Mouse (Mus musculus) left cerebral cortex, adult 18-20 months (tissue): ENCODE results near the gene Aspa. TPM values are rescaled to one million over a fixed set of nuclear protein-coding genes. Genes with fewer than 3 reads are reported as not detected.
"Not testable (repeated sequence)": the region's sequence is repeated elsewhere in the genome, so short reads cannot be mapped to it uniquely, and the experiment has no call there.

Experiments used
- DNase-seq, 2 experiments: peaks; one replicate each; pipeline ENCODE4 v3.0.0; 2021 to 2022; ENCODE audit warnings: low spot score in 2 of 2, mixed read lengths in 1 of 2
- long read RNA-seq, 2 experiments: library from polyadenylated mRNA; stranded (forward); transcript quantifications; one replicate each; pipeline ENCODE4 v2.0.0; 2021
- total RNA-seq, 2 experiments: library from RNA; stranded (reverse); gene quantifications; 2 replicates each; pipeline ENCODE4 v1.2.3; 2021

Gene Aspa
- total RNA-seq = 10 to 100 TPM; 12.4 to 13.4 TPM
- long read RNA-seq, experiment 1, transcript Aspa-201 (6 exons, 1,530 nt) = major isoform, 11 of 16 reads
- long read RNA-seq, experiment 1, partial matches to known transcripts = 1 of 16 reads
- long read RNA-seq, experiment 1, other reads (novel, unspliced or antisense) = 4 of 16 reads
- long read RNA-seq, experiment 2, transcript Aspa-201 (6 exons, 1,530 nt) = major isoform, 7 of 13 reads
- long read RNA-seq, experiment 2, partial matches to known transcripts = 2 of 13 reads
- long read RNA-seq, experiment 2, other reads (novel, unspliced or antisense) = 4 of 13 reads

GRCm38 (mm10) chr11:73329442-73329841 is at the start of gene Aspa, which contains the start of the genes Gm49340 and Spata22:
Gene Aspa, minus strand, starts transcription at chr11:73329596.
Gene Gm49340, plus strand, starts transcription at chr11:73329741.
Gene Spata22, plus strand, starts transcription at chr11:73329741.
- no peak for DNase-seq

GRCm38 (mm10) chr11:73370946-73371345 is 41.5 kb upstream of the Aspa start, which contains the start of gene Olfr376:
Gene Olfr376, plus strand, starts transcription at chr11:73371246.
- no peak for DNase-seq

- DNase-seq = no peak
Observed at GRCm38 (mm10) chr11:73350483-73350882, 21.1 kb upstream of the Aspa start, which contains the start of gene Olfr20. Gene Olfr20, plus strand, starts transcription at chr11:73350783.

GRCm38 (mm10) chr11:73336919-73337318 is 7.5 kb upstream of the Aspa start:
- DNase-seq = no peak

- DNase-seq = no peak
Observed at GRCm38 (mm10) chr11:73333357-73333756, 4.0 kb upstream of the Aspa start.

GRCm38 (mm10) chr11:73327361-73327760 is 2.0 kb downstream of the Aspa start:
- DNase-seq = peak in 1 of 2 experiments; percentile 11

- no peak for DNase-seq
Observed at GRCm38 (mm10) chr11:73326485-73326886, 2.9 kb downstream of the Aspa start.

- no peak for DNase-seq
Observed at GRCm38 (mm10) chr11:73323906-73324830, 5.2 kb downstream of the Aspa start.

GRCm38 (mm10) chr11:73321064-73321463 is 8.3 kb downstream of the Aspa start:
- DNase-seq = not testable (repeated sequence)

- not testable (repeated sequence) for DNase-seq
Observed at GRCm38 (mm10) chr11:73318581-73318980, 10.8 kb downstream of the Aspa start.

- DNase-seq = no peak
Observed at GRCm38 (mm10) chr11:73315961-73316360, 13.4 kb downstream of the Aspa start.

GRCm38 (mm10) chr11:73303123-73303522 is 26.3 kb downstream of the Aspa start:
- no peak for DNase-seq

GRCm38 (mm10) chr11:73289621-73290020 is 39.8 kb downstream of the Aspa start:
- no peak for DNase-seq

GRCm38 (mm10) chr11:73284351-73284750 is 45.0 kb downstream of the Aspa start:
- DNase-seq = no peak

- DNase-seq = no peak
Observed at GRCm38 (mm10) chr11:73283926-73284325, 45.5 kb downstream of the Aspa start.

GRCm38 (mm10) chr11:73283369-73283768 is 46.0 kb downstream of the Aspa start:
- no peak for DNase-seq

- peak; percentile 65 to 75 for DNase-seq
Observed at GRCm38 (mm10) chr11:73281528-73282027, 47.8 kb downstream of the Aspa start.

GRCm38 (mm10) chr11:73280710-73281109 is 48.7 kb downstream of the Aspa start:
- DNase-seq = no peak

- DNase-seq = no peak
Observed at GRCm38 (mm10) chr11:73274821-73275220, 54.6 kb downstream of the Aspa start.

GRCm38 (mm10) chr11:73267267-73267666 is 62.1 kb downstream of the Aspa start, which contains the start of gene Trpv3:
Gene Trpv3, plus strand, starts transcription at chr11:73267388.
- DNase-seq = no peak

GRCm38 (mm10) chr11:73261385-73261784 is 68.0 kb downstream of the Aspa start:
- DNase-seq = no peak
